Mouse (Mus musculus) embryonic facial prominence, embryonic 13.5 days (tissue): ENCODE results near the gene Tnf. TPM values are rescaled to one million over a fixed set of nuclear protein-coding genes. Genes with fewer than 3 reads are reported as not detected.
A peak's percentile ranks its signal among the peaks of the same experiment; 100 is the strongest.

Source experiments
- ATAC-seq: fragments of 200-750 bp; cut with Nextera tagmentation; 2 replicates; pipeline ENCODE4 v1.8.0; 2017; ENCODE audit warnings: low read depth; ENCODE audit not compliant: insufficient number of reproducible peaks, insufficient read depth, low FRiP score, low TSS enrichment
- H3K27ac ChIP-seq: fragments of 300-500 bp; sonication (generic); 2 replicates; pipeline ENCODE4 v1.5.1; 2015; ENCODE audit warnings: moderate library complexity, mild to moderate bottlenecking, inconsistent platforms
- H3K27me3 ChIP-seq: fragments of 300-500 bp; sonication (generic); 2 replicates; pipeline ENCODE4 v1.6.1; 2015; ENCODE audit warnings: mild to moderate bottlenecking, inconsistent platforms
- H3K36me3 ChIP-seq: fragments of 300-500 bp; sonication (generic); 2 replicates; pipeline ENCODE4 v1.6.1; 2015; ENCODE audit warnings: mild to moderate bottlenecking, inconsistent platforms
- H3K4me1 ChIP-seq: fragments of 300-500 bp; sonication (generic); 2 replicates; pipeline ENCODE4 v1.6.1; 2015; ENCODE audit warnings: inconsistent platforms
- H3K4me2 ChIP-seq: fragments of 300-500 bp; sonication (generic); 2 replicates; pipeline ENCODE4 v1.6.1; 2015; ENCODE audit warnings: moderate library complexity, mild to moderate bottlenecking, inconsistent platforms
- H3K4me3 ChIP-seq: fragments of 300-500 bp; sonication (generic); 2 replicates; pipeline ENCODE4 v1.5.1; 2015; ENCODE audit warnings: mild to moderate bottlenecking, inconsistent platforms
- H3K9ac ChIP-seq: fragments of 300-500 bp; sonication (generic); 2 replicates; pipeline ENCODE4 v1.6.1; 2015; ENCODE audit warnings: mild to moderate bottlenecking, inconsistent platforms
- H3K9me3 ChIP-seq: fragments of 300-500 bp; sonication (generic); 2 replicates; pipeline ENCODE4 v1.6.1; 2016; ENCODE audit warnings: inconsistent platforms
- WGBS: fragments of 180-500 bp; shearing (Covaris S2); methylation state at CpG from one replicate; pipeline ENCODE4 v1.1.7; 2015; ENCODE audit warnings: mixed read lengths; 5-methylcytosine and 5-hydroxymethylcytosine counted together
- polyA plus RNA-seq: library from polyadenylated mRNA; unstranded; fragments of >200 nt; fragmentation: Nextera tagmentation; extraction: Ambion mirVana; gene quantifications from 2 replicates; pipeline ENCODE4 v1.2.1, GENCODE M21; 2015

The Tnf gene
- polyA plus RNA-seq, 1 experiment from 2014 or later, result 0.37 TPM

DNA sequence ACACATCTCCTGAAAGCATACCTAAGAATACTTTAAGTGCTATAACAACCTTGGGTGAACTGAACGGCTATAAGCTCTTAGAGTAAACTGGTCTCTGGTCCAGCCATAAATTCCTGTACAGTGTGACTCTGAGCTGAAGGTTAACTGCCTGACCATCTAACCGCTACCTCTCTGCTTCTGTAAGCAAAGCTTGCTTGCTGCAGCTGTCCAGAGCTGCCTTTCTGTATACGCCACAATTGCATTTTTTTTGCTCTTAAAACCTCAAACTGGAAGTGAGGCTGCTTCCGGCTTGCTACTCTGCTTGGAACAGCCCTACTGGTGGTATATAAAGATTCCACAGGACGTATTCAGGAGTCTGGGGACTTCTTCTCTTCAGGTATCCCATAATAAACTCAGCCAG is 30.9 kb upstream of the Tnf start:
- WGBS, result 88% methylated on average over 5 of the region's 5 CpGs
- peaks cover 34% of the 10 kb centered on the region for H3K4me1 ChIP-seq
- peak overlapping the region; percentile 97; the same call in 1 of the 2 replicates for H3K27ac ChIP-seq
- H3K9me3 ChIP-seq, result no peaks in the 10 kb centered on the region
- no peaks in the 10 kb centered on the region for H3K27me3 ChIP-seq
- H3K36me3 ChIP-seq, result peaks cover 51% of the 10 kb centered on the region
- H3K4me2 ChIP-seq, result 0 out of 2 replicates have a peak overlapping the region, but pooled peaks have one; percentile 90
- no peak overlapping the region for H3K9ac ChIP-seq
- no peak for ATAC-seq
- no peak overlapping the region for H3K4me3 ChIP-seq

DNA sequence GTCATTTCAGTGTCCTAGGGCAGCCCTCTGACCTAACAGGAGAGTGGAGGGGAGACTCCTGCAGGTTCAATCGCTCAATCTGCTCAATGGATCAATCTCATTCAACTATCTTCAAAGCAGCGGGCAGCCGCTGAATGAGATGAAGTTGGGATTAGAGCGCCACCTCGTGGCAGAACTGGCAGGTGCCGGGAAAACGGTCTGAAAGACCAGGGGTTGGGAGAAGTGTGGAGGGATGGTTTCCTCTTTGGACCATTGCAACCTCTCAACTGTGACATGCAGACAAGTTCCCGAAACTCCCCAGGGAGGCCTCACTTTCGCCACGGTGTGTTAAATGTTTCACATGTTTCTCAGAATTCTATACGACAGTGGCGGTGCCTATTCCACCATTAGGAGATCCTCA is 30.2 kb upstream of the Tnf start:
- H3K9ac ChIP-seq, result no peak overlapping the region
- 14% methylated on average over 12 of the region's 12 CpGs for WGBS
- peaks cover 34% of the 10 kb centered on the region for H3K4me1 ChIP-seq
- no peak overlapping the region for H3K27ac ChIP-seq
- H3K4me2 ChIP-seq, result peak overlapping the region; percentile 30
- H3K27me3 ChIP-seq, result no peaks in the 10 kb centered on the region
- no peak overlapping the region for H3K4me3 ChIP-seq
- no peak for ATAC-seq
- H3K9me3 ChIP-seq, result no peaks in the 10 kb centered on the region
- peaks cover 52% of the 10 kb centered on the region for H3K36me3 ChIP-seq

DNA sequence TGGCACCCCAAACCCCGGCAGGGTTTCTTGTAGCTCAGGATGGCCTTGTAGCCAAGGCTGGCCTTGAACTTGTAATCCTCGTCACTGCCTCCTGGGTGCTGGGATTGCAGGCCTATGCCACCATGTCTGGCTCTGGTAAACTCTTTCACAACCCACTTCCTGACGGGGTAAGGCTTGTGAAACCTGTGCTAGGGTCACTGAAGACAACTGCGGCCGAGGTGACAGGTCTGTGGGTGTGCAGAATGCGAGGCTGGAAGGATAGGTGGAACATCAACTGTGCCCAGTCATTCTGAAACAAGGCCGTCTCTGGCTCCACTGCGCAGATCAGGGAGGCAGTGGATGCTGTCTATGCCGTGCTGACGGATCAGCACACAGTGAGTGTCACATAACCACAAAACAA is 29.2 kb upstream of the Tnf start:
- no peaks in the 10 kb centered on the region for H3K27me3 ChIP-seq
- peak overlapping the region; percentile 1; the same call in 1 of the 2 replicates for H3K9ac ChIP-seq
- peaks cover 28% of the 10 kb centered on the region for H3K4me1 ChIP-seq
- H3K27ac ChIP-seq, result no peak overlapping the region
- no peak for ATAC-seq
- H3K4me2 ChIP-seq, result no peak overlapping the region
- H3K36me3 ChIP-seq, result peaks cover 56% of the 10 kb centered on the region
- no peaks in the 10 kb centered on the region for H3K9me3 ChIP-seq
- WGBS, result 94% methylated on average over 10 of the region's 10 CpGs
- H3K4me3 ChIP-seq, result no peak overlapping the region

DNA sequence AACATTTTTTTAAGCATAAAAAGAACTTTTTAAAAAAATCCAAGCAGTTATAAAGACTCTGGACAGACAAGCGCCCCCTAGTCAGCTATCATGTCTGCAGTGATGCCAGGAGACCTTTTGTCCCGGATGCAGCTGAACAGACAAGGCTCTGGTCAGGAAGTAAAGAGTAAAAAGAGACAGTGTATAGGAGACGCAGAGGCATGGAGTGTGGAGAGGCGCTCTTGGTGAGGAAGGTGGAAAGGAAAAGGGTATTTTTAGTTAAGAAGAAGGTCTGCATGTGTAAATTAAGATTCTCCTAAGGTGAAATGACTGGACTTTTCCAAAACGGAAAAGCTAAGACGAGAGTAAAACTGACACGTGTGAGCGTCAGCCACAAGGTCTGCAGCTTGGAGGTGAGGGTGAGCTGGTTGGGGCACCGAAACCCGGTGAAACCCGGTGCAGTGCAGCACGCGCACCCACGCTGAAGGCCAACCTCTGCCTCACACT is 24.8 kb upstream of the Tnf start:
- H3K27me3 ChIP-seq, result no peaks in the 10 kb centered on the region
- H3K9me3 ChIP-seq, result no peaks in the 10 kb centered on the region
- peaks cover 63% of the 10 kb centered on the region for H3K36me3 ChIP-seq

DNA sequence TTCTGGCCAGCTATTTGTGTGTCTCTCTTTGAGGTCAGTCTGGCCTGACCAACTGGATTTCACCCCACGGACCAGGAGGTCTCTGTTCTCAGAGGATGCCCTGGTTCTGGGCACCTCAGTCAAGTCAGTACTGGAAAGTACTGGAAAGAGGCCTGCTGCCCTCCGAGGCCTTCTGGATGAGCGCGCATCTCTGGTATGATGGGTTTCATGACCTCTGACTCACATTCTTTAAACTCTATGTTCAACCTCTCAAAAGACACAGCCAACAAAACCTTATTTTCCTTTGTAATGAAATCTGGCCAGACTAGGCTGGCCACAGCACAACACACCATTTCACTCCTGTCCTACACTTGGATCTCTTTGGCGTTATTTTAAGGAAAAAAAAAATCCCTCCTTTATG is 23.6 kb upstream of the Tnf start:
- Histone ChIP-seq H3K4me1 (0 out of 2 replicates have a peak, but pooled peaks cover under 1% of the 10 kb centered on the region), H3K4me3 (no peak overlapping the region), H3K36me3 (peaks cover 60% of the 10 kb centered on the region), H3K9me3 (no peaks in the 10 kb centered on the region), H3K9ac (no peak overlapping the region), H3K4me2 (no peak overlapping the region), H3K27me3 (no peaks in the 10 kb centered on the region), H3K27ac (no peak overlapping the region)
- 93% methylated on average over 5 of the region's 5 CpGs for WGBS
- no peak for ATAC-seq

More for the DNA sequence above, 24.8 kb upstream of the Tnf start:
- no peak for ATAC-seq
- Histone ChIP-seq H3K27ac (0 out of 2 replicates have a peak overlapping the region, but pooled peaks have one; percentile 33), H3K4me3 (no peak overlapping the region), H3K4me1 (no peaks in the 10 kb centered on the region), H3K4me2 (no peak overlapping the region), H3K9ac (no peak overlapping the region)
- WGBS, result 86% methylated on average over 14 of the region's 14 CpGs

DNA sequence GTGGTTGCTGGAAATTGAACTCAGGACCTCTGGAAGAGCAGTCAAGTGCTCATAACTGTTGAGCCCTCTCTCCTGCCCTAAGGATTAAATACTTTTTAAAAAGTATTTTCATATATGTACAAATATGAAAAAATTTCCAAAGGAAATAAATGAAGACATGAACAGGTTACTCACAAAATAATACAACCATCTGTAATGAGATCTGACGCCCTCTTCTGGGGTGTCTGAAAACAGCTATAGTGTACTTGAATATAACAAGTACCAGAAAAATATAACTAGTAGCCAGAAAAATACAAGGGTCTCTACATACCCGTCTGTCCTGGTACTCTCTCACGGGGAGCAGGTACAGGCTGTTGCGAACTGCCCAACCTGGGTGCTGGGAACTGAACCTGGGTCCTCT is 22.8 kb upstream of the Tnf start:
- ATAC-seq, result no peak
- Histone ChIP-seq H3K4me1 (0 out of 2 replicates have a peak, but pooled peaks cover 3% of the 10 kb centered on the region), H3K9ac (no peak overlapping the region), H3K27ac (no peak overlapping the region), H3K9me3 (no peaks in the 10 kb centered on the region), H3K4me2 (no peak overlapping the region), H3K36me3 (peaks cover 61% of the 10 kb centered on the region), H3K4me3 (no peak overlapping the region), H3K27me3 (no peaks in the 10 kb centered on the region)
- WGBS, result 93% methylated on average over 4 of the region's 4 CpGs

DNA sequence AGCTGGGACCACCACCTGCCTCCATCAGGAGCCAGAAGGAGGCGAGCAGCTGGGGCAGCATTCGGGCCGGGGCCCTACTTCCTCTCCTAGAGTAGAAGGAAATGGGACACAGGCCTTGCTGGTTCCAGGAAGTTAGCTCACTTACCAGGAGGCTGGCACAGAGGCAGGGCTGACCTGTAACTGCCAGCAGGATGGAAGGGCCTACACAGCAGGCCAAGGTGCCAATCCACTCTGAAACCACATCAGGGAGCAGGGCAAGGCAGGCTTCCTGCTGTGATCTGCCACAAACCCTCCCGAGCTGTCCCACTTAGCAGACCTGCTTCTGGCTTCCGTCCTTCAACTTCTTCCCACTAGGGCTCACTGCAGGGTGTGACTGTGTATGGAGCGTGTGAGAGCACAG is 20.5 kb upstream of the Tnf start:
- Histone ChIP-seq H3K9ac (no peak overlapping the region), H3K36me3 (peaks cover 48% of the 10 kb centered on the region), H3K27me3 (no peaks in the 10 kb centered on the region), H3K4me1 (0 out of 2 replicates have a peak, but pooled peaks cover 3% of the 10 kb centered on the region), H3K4me2 (no peak overlapping the region), H3K9me3 (no peaks in the 10 kb centered on the region), H3K27ac (no peak overlapping the region), H3K4me3 (no peak overlapping the region)
- ATAC-seq, result no peak
- 73% methylated on average over 6 of the region's 6 CpGs for WGBS

DNA sequence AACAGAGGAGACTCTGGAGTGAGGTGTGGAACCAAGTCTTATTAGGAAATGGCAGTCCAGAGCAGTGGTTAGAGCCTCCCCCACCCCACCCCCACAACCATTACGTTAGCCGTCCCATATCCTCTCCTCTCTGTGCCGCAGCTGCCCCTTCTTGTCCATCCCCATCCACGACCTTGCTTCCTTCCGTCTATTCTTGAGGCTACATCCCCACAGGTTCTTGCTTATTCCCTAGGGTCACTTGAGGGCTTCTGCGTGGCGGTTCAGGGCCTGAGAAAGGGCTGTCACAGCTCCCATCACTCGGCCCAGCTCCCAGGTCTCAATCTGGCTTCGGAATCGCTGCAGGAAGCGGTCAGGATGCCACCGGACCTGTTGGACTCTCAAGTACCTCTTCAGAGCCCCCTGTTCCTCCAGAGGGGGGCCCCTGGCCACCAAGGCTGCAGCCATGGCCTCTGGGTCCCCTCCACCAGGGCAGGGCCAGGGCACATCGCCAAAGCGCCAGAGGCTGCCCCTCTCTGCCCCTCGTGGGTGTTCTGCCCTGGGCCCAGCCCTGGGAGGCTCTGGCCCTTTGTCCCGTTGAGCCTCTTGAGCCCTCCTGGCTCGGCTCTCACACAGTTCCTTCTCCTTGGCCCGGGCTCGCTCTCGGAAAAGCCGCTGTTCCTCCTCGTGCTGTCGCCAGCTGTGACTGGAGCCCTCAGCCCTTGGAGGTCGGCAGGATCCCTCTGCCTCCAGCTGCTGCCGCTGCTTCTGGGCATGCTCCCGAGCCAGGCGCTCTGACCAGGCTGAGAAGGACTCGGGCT is 18.5 kb upstream of the Tnf start, which contains the start of gene Gm16181:
TSS of gene Gm16181 (plus strand) at position 679 of the 797 bp plus-strand sequence.
- WGBS, result 84% methylated on average over 28 of the region's 28 CpGs
- ATAC-seq, result no peak
- H3K9ac ChIP-seq, result no peak within 1 kb of the TSS

DNA sequence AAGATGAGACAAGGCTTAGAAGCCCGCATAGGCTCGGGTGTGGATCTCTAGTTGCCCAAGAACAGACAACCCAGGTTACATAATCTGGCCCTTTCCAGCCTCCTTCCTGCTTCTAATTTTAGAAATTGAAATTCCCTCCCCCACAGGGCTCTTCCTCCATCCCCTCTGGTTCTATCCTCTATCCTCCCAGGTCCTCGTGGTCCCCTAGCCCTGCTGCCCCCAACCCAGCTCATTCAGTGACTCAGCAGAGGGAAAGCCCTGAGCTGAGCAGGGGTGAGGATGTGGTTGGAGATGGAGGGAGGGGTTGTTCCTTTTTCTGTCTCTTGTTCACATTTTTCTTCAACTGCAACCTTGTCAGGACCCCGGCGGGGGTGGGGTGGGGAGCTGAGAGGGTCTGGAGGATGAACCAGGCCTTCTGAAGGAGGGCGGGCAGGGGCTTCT is 17.8 kb upstream of the Tnf start:
- H3K9me3 ChIP-seq, result no peaks in the 10 kb centered on the region
- no peak overlapping the region for H3K4me3 ChIP-seq
- no peak overlapping the region for H3K27ac ChIP-seq
- ATAC-seq, result no peak
- H3K4me1 ChIP-seq, result peaks cover 4% of the 10 kb centered on the region; the same call in 1 of the 2 replicates
- H3K27me3 ChIP-seq, result no peaks in the 10 kb centered on the region
- WGBS, result 84% methylated on average over 6 of the region's 6 CpGs
- peaks cover 35% of the 10 kb centered on the region for H3K36me3 ChIP-seq
- no peak overlapping the region for H3K4me2 ChIP-seq
- no peak overlapping the region for H3K9ac ChIP-seq

More for the DNA sequence above, 18.5 kb upstream of the Tnf start, which contains the start of gene Gm16181:
- H3K4me3 ChIP-seq, result no peak within 1 kb of the TSS
- no peak within 1 kb of the TSS for H3K27ac ChIP-seq
- 0 out of 2 replicates have a peak, but pooled peaks cover 3% of the 10 kb centered on the region for H3K4me1 ChIP-seq
- H3K4me2 ChIP-seq, result no peak within 1 kb of the TSS
- peaks cover 41% of the 10 kb centered on the region for H3K36me3 ChIP-seq
- no peaks in the 10 kb centered on the region for H3K27me3 ChIP-seq
- no peaks in the 10 kb centered on the region for H3K9me3 ChIP-seq

DNA sequence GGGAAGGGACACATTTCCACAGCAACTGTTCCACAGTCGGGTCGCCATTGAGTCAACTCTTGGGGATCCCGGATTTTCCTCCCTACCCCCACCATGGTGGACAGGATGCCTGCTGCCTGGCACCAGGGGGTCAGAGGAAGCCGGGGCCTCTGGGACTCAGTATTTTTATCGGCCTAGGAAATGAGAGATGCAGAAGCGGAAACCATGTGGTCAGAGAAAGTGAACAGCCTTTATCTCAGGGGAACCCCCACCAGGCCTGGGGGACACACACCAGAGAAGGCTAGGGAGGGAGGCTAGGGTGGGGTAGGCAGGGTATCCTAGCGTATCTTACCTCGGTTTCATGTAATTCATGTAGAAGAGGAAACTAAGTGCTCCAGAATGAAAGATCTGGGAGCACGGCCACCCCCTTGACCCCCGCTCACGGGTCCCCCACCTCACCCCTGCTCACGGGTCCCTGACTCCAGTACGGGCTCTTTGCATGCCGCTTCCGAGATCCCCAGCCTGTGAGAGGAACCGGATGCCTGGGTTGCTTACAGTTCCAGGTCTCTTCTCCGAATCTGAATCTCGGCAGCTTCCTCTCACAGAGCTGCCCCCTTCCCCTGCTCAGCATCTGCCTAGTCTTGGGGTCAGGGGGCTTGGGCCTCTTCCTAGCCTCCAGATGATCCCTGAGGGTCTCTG is 16.8 kb upstream of the Tnf start:
- WGBS, result 78% methylated on average over 18 of the region's 18 CpGs
- no peak overlapping the region for H3K4me2 ChIP-seq
- H3K27ac ChIP-seq, result no peak overlapping the region
- H3K4me1 ChIP-seq, result peaks cover 6% of the 10 kb centered on the region; the same call in 1 of the 2 replicates
- no peak overlapping the region for H3K4me3 ChIP-seq
- H3K9me3 ChIP-seq, result no peaks in the 10 kb centered on the region
- no peaks in the 10 kb centered on the region for H3K27me3 ChIP-seq
- H3K9ac ChIP-seq, result no peak overlapping the region
- no peak for ATAC-seq
- peaks cover 35% of the 10 kb centered on the region for H3K36me3 ChIP-seq

DNA sequence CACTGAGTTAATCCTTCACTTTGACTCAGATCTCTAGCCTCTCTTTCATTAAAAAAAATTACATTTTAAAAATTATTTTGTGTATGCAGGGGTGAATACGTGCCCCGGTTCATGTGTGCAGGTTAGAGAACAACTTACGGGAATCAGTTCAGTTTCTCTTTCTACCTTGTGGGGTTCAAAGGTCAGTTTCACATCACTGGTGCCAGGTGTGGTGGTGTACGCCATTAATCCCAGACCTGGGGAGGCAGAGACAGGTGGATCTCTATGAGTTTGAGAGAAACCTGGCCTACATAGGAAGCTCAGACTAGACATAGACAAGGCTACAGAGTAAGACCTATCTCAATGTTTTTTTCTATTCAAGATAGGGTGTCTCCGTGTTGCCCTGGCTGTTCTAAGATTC is 11.3 kb upstream of the Tnf start:
- H3K27me3 ChIP-seq, result no peaks in the 10 kb centered on the region
- no peak overlapping the region for H3K27ac ChIP-seq
- no peak overlapping the region for H3K4me3 ChIP-seq
- H3K36me3 ChIP-seq, result no peaks in the 10 kb centered on the region
- no peak for ATAC-seq
- no peak overlapping the region for H3K9ac ChIP-seq
- peaks cover 3% of the 10 kb centered on the region; the same call in 1 of the 2 replicates for H3K4me1 ChIP-seq
- no peaks in the 10 kb centered on the region for H3K9me3 ChIP-seq
- H3K4me2 ChIP-seq, result no peak overlapping the region
- WGBS, result 92% methylated on average over 5 of the region's 5 CpGs
